Mouse (Mus musculus): ENCODE data around the gene Ehd2. TPM values are rescaled to one million over a fixed set of nuclear protein-coding genes. Genes with fewer than 3 reads are reported as not detected.
"Not testable (repeated sequence)": the region's sequence is repeated elsewhere in the genome, so short reads cannot be mapped to it uniquely, and the experiment has no call there.

Ehd2 gene
- polyA plus RNA-seq, 1 experiment = 1.2 TPM

- H3K4me3 ChIP-seq (ENCODE audit: insufficient read depth, low read length) = no peak overlapping the region
- TF ChIP-seq POLR2A (IDR thresholded peaks at IDR 0.05; ENCODE audit: borderline replicate concordance, low read depth, low read length) (no peak), CTCF (IDR thresholded peaks at IDR 0.05; ENCODE audit: low read depth, low read length) (no peak)
- H3K27ac ChIP-seq (ENCODE audit: insufficient read depth, low read depth, low read length) = no peak overlapping the region
- peaks cover 6% of the 10 kb centered on the region for H3K4me1 ChIP-seq (ENCODE audit: control insufficient read depth, insufficient read depth, low read length)
Measured at GRCm38 (mm10) chr7:15916996-15917395, 50.4 kb downstream of the Ehd2 start.

- Histone ChIP-seq H3K27ac (ENCODE audit: insufficient read depth, low read depth, low read length) (no peak overlapping the region), H3K4me1 (ENCODE audit: control insufficient read depth, insufficient read depth, low read length) (peaks cover 6% of the 10 kb centered on the region), H3K4me3 (ENCODE audit: insufficient read depth, low read length) (no peak overlapping the region)
- no peak for TF ChIP-seq CTCF (IDR thresholded peaks at IDR 0.05; ENCODE audit: low read depth, low read length)
- TF ChIP-seq POLR2A (IDR thresholded peaks at IDR 0.05; ENCODE audit: borderline replicate concordance, low read depth, low read length) = no peak
Measured at GRCm38 (mm10) chr7:15916134-15916723, 51.1 kb downstream of the Ehd2 start.

- not testable (repeated sequence) for H3K4me3 ChIP-seq (ENCODE audit: insufficient read depth, low read length); H3K27ac ChIP-seq (ENCODE audit: insufficient read depth, low read depth, low read length); H3K4me1 ChIP-seq (ENCODE audit: control insufficient read depth, insufficient read depth, low read length)
Measured at GRCm38 (mm10) chr7:15915695-15916094, 51.7 kb downstream of the Ehd2 start.

- Histone ChIP-seq H3K27ac (ENCODE audit: insufficient read depth, low read depth, low read length) (no peak overlapping the region), H3K4me3 (ENCODE audit: insufficient read depth, low read length) (no peak overlapping the region), H3K4me1 (ENCODE audit: control insufficient read depth, insufficient read depth, low read length) (no peaks in the 10 kb centered on the region)
- no peak for TF ChIP-seq POLR2A (IDR thresholded peaks at IDR 0.05; ENCODE audit: borderline replicate concordance, low read depth, low read length)
- TF ChIP-seq CTCF (IDR thresholded peaks at IDR 0.05; ENCODE audit: low read depth, low read length) = no peak
Measured at GRCm38 (mm10) chr7:15914751-15915150, 52.6 kb downstream of the Ehd2 start.

GRCm38 (mm10) chr7:15914252-15914651 lies 53.1 kb downstream of the Ehd2 start:
- Histone ChIP-seq H3K4me3 (ENCODE audit: insufficient read depth, low read length) (no peak overlapping the region), H3K4me1 (ENCODE audit: control insufficient read depth, insufficient read depth, low read length) (no peaks in the 10 kb centered on the region), H3K27ac (ENCODE audit: insufficient read depth, low read depth, low read length) (no peak overlapping the region)
- TF ChIP-seq CTCF (IDR thresholded peaks at IDR 0.05; ENCODE audit: low read depth, low read length) (no peak), POLR2A (IDR thresholded peaks at IDR 0.05; ENCODE audit: borderline replicate concordance, low read depth, low read length) (no peak)

- TF ChIP-seq CTCF (IDR thresholded peaks at IDR 0.05; ENCODE audit: low read depth, low read length) (peak; percentile 81), POLR2A (IDR thresholded peaks at IDR 0.05; ENCODE audit: borderline replicate concordance, low read depth, low read length) (no peak)
Measured at GRCm38 (mm10) chr7:15912183-15912582, 55.2 kb downstream of the Ehd2 start.

GRCm38 (mm10) chr7:15910521-15910920 lies 56.8 kb downstream of the Ehd2 start:
- no peak overlapping the region for H3K27ac ChIP-seq (ENCODE audit: insufficient read depth, low read depth, low read length)
- no peaks in the 10 kb centered on the region for H3K4me1 ChIP-seq (ENCODE audit: control insufficient read depth, insufficient read depth, low read length)
- no peak for TF ChIP-seq POLR2A (IDR thresholded peaks at IDR 0.05; ENCODE audit: borderline replicate concordance, low read depth, low read length)
- no peak for TF ChIP-seq CTCF (IDR thresholded peaks at IDR 0.05; ENCODE audit: low read depth, low read length)
- no peak overlapping the region for H3K4me3 ChIP-seq (ENCODE audit: insufficient read depth, low read length)

More at GRCm38 (mm10) chr7:15912183-15912582, 55.2 kb downstream of the Ehd2 start:
- Histone ChIP-seq H3K4me1 (ENCODE audit: control insufficient read depth, insufficient read depth, low read length) (no peaks in the 10 kb centered on the region), H3K4me3 (ENCODE audit: insufficient read depth, low read length) (no peak overlapping the region), H3K27ac (ENCODE audit: insufficient read depth, low read depth, low read length) (no peak overlapping the region)

- no peak for TF ChIP-seq CTCF (IDR thresholded peaks at IDR 0.05; ENCODE audit: low read depth, low read length)
- TF ChIP-seq POLR2A (IDR thresholded peaks at IDR 0.05; ENCODE audit: borderline replicate concordance, low read depth, low read length) = no peak
- H3K4me1 ChIP-seq (ENCODE audit: control insufficient read depth, insufficient read depth, low read length) = no peaks in the 10 kb centered on the region
- no peak overlapping the region for H3K4me3 ChIP-seq (ENCODE audit: insufficient read depth, low read length)
- H3K27ac ChIP-seq (ENCODE audit: insufficient read depth, low read depth, low read length) = no peak overlapping the region
Measured at GRCm38 (mm10) chr7:15907971-15908590, 59.3 kb downstream of the Ehd2 start.

GRCm38 (mm10) chr7:15906602-15907001 lies 60.8 kb downstream of the Ehd2 start:
- Histone ChIP-seq H3K4me1 (ENCODE audit: control insufficient read depth, insufficient read depth, low read length) (no peaks in the 10 kb centered on the region), H3K4me3 (ENCODE audit: insufficient read depth, low read length) (no peak overlapping the region), H3K27ac (ENCODE audit: insufficient read depth, low read depth, low read length) (no peak overlapping the region)
- TF ChIP-seq CTCF (IDR thresholded peaks at IDR 0.05; ENCODE audit: low read depth, low read length) (no peak), POLR2A (IDR thresholded peaks at IDR 0.05; ENCODE audit: borderline replicate concordance, low read depth, low read length) (no peak)

GRCm38 (mm10) chr7:15905861-15906260 lies 61.5 kb downstream of the Ehd2 start:
- H3K4me1 ChIP-seq (ENCODE audit: control insufficient read depth, insufficient read depth, low read length) = no peaks in the 10 kb centered on the region
- no peak overlapping the region for H3K27ac ChIP-seq (ENCODE audit: insufficient read depth, low read depth, low read length)
- TF ChIP-seq POLR2A (IDR thresholded peaks at IDR 0.05; ENCODE audit: borderline replicate concordance, low read depth, low read length) = no peak
- TF ChIP-seq CTCF (IDR thresholded peaks at IDR 0.05; ENCODE audit: low read depth, low read length) = no peak
- H3K4me3 ChIP-seq (ENCODE audit: insufficient read depth, low read length) = no peak overlapping the region

Measured in bone marrow macrophage, adult 2 months (primary cell).